Mouse (Mus musculus): ENCODE data around the gene Hao1.

Hao1 gene

DNA sequence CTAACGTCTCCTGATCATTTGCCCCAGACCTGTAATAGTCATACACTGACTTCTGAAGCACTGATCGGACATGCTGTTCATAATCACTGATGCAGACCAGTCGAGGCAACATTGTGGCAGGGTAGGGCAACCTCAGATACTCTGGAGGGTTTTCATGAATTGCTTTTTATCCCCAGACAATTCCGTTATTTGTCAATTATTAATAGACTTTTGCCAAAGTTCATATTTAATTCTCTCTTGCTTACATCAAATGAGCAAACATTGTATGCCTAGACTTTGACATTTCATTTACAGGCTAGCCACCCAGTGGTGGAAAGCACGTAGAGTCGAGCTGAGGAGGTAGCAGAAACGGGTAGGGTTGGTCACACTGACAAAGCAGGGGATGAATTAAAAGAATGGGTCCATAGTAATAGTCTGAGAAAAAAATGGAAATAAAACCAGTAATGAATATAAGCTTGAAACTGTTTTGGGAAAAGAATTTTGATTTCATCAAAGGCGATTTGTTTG is at the start of gene Hao1:
Gene Hao1 (minus strand): TSS at position 148 of the 507 bp plus-strand sequence.
- in situ Hi-C loops (cut with MboI, MseI) = loop anchor here (5.0 kb wide), 2 partner anchors 123 to 768 kb away; no protein-coding TSS in a partner anchor

DNA sequence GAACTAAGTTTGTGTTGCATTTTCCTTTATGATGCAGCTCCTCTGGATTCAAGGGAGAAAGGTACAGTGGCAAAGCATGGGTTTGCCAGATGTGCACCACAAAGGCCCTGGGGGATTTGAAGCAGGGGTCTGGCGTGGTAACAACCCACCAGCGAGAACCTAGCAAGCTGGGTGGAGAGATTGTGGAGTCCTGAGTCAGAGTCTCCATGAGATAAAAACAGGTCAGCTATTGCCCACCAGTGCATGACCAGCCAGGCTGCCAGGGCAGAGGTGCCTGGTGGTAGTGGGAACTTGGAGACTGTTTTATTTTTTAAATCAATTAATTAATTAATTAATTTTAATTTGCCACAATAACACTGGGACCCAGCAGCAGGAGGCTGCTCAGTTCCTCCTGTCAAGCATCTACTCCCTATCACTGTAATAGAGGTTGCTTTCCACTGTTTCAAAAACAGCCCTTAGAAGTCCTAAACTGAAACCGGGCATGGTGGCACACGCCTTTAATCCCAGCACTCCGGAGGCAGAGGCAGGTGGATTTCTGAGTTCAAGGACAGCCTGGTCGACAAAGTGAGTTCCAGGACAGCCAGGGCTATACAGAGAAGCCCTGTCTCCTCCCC is 37.0 kb upstream of the Hao1 start:
- in situ Hi-C loops (cut with MboI, MseI) = no loop called here

- in situ Hi-C loops (cut with MboI, MseI) = no loop called here
Measured at GRCm38 (mm10) chr2:134585243-134585642, 31.1 kb upstream of the Hao1 start.

GRCm38 (mm10) chr2:134559422-134559821 is 5.3 kb upstream of the Hao1 start:
- in situ Hi-C loops (cut with MboI, MseI) = no loop called here

GRCm38 (mm10) chr2:134552358-134552757 is 1.8 kb downstream of the Hao1 start:
- in situ Hi-C loops (cut with MboI, MseI) = loop anchor here (5.0 kb wide), 2 partner anchors 125 to 770 kb away; no protein-coding TSS in a partner anchor

- in situ Hi-C loops (cut with MboI, MseI) = loop anchor here (5.0 kb wide), 2 partner anchors 128 to 773 kb away; no protein-coding TSS in a partner anchor
Measured at GRCm38 (mm10) chr2:134549770-134550169, 4.4 kb downstream of the Hao1 start.

DNA sequence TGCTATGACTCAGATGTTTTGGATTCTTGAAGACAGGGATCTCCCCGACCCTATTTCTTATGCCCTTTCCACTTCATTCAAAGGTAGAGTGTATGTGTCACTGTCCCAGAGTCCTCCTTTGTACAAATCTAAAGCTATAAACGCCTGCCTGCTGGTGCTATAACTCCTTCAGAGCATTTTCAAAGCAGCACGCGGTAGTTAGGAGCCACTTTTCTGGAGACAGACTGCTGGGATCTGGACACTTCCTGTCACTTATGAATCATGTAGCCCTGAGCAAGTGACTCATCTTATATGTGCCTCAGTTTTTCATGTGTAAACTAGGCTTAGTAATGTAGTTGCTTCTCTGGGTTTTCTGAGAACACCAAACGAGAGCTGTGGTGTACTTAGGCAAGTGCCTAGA is 9.1 kb downstream of the Hao1 start:
- in situ Hi-C loops (cut with MboI, MseI) = no loop called here

GRCm38 (mm10) chr2:134544321-134545065 is 9.7 kb downstream of the Hao1 start:
- in situ Hi-C loops (cut with MboI, MseI) = no loop called here

DNA sequence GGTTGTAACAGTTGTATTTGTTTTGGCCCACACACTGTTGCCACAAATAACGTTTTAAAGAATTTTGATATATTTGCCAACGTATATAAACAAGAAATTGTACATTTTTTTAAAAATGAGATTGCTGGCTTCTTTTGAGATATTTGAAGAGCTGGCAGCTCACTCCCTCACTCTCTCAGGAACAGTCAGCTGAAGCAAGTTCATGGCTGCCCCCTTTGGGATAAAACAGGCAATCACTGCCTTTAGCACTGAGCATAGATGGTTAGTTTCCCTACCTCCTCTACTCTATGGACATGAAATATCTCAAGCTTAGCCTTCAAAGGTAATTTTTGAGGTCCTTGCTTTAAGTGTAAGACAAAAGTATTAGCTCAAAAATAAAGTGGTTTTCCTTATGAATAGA is 10.7 kb downstream of the Hao1 start:
- in situ Hi-C loops (cut with MboI, MseI) = no loop called here

- in situ Hi-C loops (cut with MboI, MseI) = no loop called here
Measured at GRCm38 (mm10) chr2:134541019-134541418, 13.1 kb downstream of the Hao1 start.

DNA sequence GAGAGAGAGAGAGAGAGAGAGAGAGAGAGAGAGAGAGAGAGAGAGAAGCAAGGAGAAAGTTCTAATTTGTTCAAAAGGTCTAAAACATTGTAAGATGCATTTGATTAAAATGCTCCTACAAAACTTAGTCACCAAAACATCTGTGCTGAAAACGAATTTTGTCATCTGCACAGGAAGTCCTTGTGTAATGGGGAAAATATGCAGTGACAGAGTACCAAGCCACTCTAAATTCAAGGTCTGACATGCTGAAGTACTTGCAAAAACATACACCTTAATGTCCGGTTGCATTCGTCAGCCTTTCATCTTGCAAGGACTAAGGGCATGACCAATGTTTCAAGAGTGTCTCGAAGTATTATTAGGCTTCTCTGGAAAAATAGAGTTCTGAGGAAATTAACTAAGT is 15.7 kb downstream of the Hao1 start:
- in situ Hi-C loops (cut with MboI, MseI) = loop anchor here (10.0 kb wide), 1 partner anchor 796 kb away; no protein-coding TSS in a partner anchor

DNA sequence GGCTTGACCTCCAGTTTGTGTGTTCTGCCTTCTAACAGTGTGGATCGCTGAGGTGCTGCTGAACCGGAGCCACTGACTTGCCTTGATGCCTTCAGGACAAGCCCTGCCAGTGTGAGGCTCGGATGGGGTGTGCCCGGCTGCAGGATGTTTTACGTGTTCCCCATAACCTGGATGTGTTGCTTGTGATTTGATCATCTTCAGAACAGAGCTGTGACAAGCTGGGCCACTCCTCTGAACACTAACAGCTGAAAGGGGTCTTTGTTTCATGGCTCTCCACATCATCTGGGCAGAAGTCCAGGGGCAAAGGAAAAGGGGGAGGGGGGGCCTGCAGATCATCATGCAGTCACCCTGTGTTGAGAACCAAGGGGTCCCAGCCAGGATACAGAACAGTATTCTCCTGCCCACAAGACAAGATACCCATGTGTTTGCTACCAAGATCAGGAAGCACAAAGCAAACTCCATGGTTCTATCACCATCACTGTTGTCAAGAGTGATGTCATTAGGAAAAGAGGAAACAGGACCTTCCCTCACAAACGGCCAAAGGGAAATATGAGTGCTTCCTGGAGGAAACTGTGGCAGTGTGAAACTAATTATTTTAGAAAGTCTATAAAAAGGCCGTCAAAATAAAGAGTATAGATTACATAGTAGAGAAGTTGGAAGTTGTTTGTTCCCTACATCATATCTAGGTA is 25.9 kb downstream of the Hao1 start:
- in situ Hi-C loops (cut with MboI, MseI) = no loop called here

DNA sequence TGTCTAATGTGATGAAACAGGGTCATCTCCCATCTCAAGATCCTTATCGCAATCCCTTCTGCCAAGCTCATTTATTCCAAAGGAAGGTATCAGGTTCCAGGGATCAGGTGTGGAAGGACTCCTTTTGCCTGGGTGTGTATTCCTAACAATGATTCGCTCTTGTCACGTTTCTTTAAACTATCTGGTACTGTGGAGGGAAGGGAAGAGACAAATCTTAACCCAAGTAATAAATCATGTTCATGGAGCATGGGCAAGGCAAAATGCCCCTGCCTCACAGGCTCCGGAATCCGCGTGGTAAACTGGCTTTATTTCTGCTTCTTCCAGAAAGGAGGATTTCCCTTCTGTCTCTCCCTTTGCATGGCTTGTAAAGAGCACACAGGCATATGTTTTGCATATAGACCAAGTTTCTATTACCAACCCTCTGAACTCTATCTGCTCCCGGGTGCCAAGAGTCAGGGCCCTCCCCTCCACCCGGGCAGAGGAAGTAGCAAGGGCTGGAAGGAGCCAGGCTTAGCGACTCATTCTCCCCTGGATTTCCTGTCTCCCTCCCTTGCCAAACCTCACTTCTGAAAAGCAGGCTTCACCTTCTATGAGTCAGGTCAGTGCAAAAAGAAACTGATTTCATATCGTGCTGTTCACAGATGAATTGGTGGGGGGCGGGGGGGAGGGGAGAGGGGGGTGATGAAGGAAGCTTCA is 26.6 kb downstream of the Hao1 start:
- in situ Hi-C loops (cut with MboI, MseI) = no loop called here

GRCm38 (mm10) chr2:134518042-134518441 is 36.1 kb downstream of the Hao1 start:
- in situ Hi-C loops (cut with MboI, MseI) = no loop called here

- in situ Hi-C loops (cut with MboI, MseI) = loop anchor here (25.0 kb wide), 2 partner anchors 712 to 1462 kb away; no protein-coding TSS in a partner anchor
Measured at GRCm38 (mm10) chr2:134499777-134500176, 54.4 kb downstream of the Hao1 start.

DNA sequence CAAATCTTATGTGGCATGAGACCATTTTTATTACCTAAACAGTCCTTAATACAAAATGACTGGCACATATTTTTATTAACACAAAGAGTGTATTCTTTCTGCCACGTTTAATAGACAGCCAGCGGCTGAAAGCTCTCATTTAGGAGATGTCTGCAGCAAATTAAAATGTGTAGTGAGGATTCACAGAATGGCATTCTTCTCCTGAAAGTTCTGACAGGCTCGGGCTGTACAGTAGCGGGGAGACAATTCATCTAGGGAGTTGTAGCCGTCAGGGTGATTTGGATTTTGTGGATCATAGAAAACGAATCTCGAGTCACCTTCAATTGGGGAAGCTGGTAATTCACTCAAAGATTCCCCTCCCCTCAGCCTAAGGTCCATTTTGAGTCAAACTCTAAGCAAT is 55.7 kb downstream of the Hao1 start:
- in situ Hi-C loops (cut with MboI, MseI) = loop anchor here (25.0 kb wide), 2 partner anchors 711 to 1461 kb away; no protein-coding TSS in a partner anchor

DNA sequence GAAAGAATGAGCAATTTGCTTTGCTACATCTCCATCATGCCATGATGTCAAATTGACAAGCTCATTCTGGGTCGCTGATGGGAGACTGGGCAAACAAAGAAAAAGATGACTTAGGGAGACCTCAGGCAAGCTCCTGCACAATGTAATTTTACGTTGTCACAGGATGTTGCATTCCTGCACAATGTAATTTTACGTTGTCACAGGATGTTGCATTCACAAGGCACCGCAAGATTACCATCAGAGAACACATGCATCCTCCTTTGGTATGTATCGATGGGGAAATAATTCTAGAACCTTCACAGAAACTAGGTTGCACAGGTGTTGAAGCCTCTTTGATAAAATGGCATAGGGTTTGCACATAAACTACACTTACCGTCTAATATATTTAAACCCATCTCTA is 65.5 kb downstream of the Hao1 start:
- in situ Hi-C loops (cut with MboI, MseI) = loop anchor here (25.0 kb wide), 2 partner anchors 701 to 1451 kb away; no protein-coding TSS in a partner anchor

DNA sequence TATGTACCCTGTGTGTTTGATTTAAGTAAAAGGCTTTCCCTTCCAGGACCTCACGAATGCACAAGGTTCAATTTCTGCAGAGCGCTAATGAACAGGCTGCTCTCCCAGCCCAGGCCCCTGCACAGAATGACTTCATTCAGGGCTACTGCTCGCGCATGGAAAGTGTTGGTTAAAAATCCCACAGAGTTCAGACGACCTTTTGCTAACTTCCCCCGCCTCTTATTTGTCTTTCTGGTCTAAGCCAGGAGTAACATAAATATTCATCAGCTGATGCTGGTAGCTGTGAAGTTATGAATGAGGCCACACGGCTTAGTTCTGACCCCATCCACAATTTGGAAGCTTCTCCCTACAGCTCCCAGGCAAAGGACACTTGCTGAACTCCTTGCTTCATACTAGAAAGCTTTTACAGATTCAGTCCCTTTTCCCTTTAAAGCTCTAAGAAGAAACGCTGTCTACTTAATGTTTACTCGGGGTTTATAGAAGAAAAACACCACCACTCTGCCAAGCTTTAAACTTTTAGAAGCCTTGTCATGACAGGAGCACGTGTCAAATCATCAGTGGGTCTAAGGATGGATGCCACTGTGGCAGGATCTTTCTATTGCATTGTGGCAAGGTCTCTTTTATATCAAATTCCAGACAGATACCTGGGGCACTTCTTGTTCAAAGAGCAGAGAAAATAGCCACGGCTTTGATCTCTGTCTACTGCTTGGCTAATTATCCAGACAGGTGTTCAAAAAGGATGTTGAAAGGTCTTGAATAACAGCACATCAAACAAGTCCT is 67.9 kb downstream of the Hao1 start:
- in situ Hi-C loops (cut with MboI, MseI) = loop anchor here (25.0 kb wide), 2 partner anchors 699 to 1449 kb away; no protein-coding TSS in a partner anchor

- in situ Hi-C loops (cut with MboI, MseI) = loop anchor here (25.0 kb wide), 2 partner anchors 695 to 1445 kb away; no protein-coding TSS in a partner anchor
Measured at GRCm38 (mm10) chr2:134482683-134483082, 71.5 kb downstream of the Hao1 start.

- in situ Hi-C loops (cut with MboI, MseI) = loop anchor here (25.0 kb wide), 2 partner anchors 694 to 1444 kb away; no protein-coding TSS in a partner anchor
Measured at GRCm38 (mm10) chr2:134481759-134482158, 72.4 kb downstream of the Hao1 start.
